Mouse (Mus musculus) heart, adult 8-10 months (tissue): ENCODE measurements around the gene Mmd. TPM values are rescaled to one million over a fixed set of nuclear protein-coding genes. Genes with fewer than 3 reads are reported as not detected.

Experiments
- DNase-seq: peaks from one replicate; pipeline ENCODE4 v3.0.0; 2022; ENCODE audit warnings: low spot score
- total RNA-seq, 4 experiments: library from RNA; stranded (reverse); gene quantifications; 2 replicates each; pipeline ENCODE4 v1.2.4; 2022

The Mmd gene
- total RNA-seq: 10 to 100 TPM; 23.7 to 34.1 (median 28.2) TPM

- peak; percentile 98 for DNase-seq
Observed at GRCm38 (mm10) chr11:90249025-90249650, at the start of gene Mmd. Mmd (plus strand) TSS chr11:90249456.

GRCm38 (mm10) chr11:90200826-90201225, 48.4 kb upstream of the Mmd start:
- DNase-seq: no peak

DNA sequence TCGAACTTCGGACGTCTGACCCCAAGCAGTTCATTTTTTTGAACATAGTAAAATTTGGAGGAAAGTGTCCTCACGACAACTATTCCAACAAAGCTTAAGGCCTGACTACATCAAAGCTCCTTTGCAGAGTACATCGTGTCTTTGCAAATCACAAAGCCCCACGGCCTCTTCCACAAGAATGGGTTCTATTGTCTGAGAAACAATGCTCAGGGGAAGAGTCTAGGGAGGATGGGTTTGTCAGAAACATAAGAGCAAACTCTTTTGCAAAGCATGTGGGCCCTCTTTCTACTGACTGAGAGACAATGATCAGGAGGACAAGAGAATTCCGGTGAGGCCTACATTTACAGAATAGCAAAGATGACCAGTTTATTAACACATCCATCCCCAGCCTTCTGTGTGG, 35.0 kb upstream of the Mmd start:
- no peak for DNase-seq

GRCm38 (mm10) chr11:90220022-90220645, 29.1 kb upstream of the Mmd start:
- DNase-seq: no peak

- no peak for DNase-seq
Observed at GRCm38 (mm10) chr11:90220750-90221149, 28.5 kb upstream of the Mmd start.

- peak; percentile 39 for DNase-seq
Observed at GRCm38 (mm10) chr11:90224914-90225470, 24.3 kb upstream of the Mmd start.

GRCm38 (mm10) chr11:90227000-90227922, 22.0 kb upstream of the Mmd start:
- no peak for DNase-seq

- DNase-seq: no peak
Observed at GRCm38 (mm10) chr11:90228251-90228949, 20.9 kb upstream of the Mmd start.

DNA sequence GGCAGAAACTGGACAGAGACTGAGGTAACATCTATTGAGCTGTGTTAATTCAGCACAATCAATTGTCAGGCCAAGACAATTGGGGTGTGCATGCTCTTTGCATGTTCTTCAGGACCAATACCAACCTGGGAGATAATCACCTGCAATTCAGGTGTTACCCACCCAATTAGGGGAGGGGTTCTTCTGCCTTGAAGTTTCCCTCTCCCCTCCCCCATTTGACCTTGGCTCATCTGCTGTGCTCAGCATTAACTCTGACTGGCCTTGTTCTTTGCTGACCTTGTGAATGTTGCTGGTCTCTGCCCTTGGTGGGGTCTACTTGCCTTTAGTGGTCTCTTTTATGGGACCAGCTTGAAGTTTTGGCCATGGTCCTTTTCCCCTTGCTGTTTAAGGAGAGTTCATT, 19.5 kb upstream of the Mmd start:
- DNase-seq: no peak

- DNase-seq: peak; percentile 42
Observed at GRCm38 (mm10) chr11:90230671-90231070, 18.6 kb upstream of the Mmd start.

- no peak for DNase-seq
Observed at GRCm38 (mm10) chr11:90231631-90232030, 17.6 kb upstream of the Mmd start.

- no peak for DNase-seq
Observed at GRCm38 (mm10) chr11:90232685-90233084, 16.6 kb upstream of the Mmd start.

- DNase-seq: no peak
Observed at GRCm38 (mm10) chr11:90235221-90235620, 14.0 kb upstream of the Mmd start.

DNA sequence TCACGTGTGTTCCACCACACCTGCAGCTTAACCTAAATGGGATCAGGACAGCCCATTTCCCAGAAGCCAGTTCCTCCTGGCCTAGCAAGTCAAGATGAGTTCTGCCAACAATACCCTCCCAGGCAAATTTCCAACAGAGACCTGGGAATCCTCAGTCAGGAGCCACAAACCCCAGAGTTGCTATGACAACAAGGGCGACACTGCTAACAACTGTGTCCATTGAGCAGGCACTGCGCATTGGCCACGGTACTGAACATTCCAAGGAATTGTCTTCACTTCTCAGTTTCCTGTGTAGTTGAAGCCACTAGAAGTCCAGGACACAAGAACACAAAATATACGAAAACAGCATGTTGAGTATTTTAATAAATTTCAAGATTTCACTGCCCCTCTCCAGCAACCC, 11.6 kb upstream of the Mmd start:
- no peak for DNase-seq

- DNase-seq: no peak
Observed at GRCm38 (mm10) chr11:90238657-90239056, 10.6 kb upstream of the Mmd start.

DNA sequence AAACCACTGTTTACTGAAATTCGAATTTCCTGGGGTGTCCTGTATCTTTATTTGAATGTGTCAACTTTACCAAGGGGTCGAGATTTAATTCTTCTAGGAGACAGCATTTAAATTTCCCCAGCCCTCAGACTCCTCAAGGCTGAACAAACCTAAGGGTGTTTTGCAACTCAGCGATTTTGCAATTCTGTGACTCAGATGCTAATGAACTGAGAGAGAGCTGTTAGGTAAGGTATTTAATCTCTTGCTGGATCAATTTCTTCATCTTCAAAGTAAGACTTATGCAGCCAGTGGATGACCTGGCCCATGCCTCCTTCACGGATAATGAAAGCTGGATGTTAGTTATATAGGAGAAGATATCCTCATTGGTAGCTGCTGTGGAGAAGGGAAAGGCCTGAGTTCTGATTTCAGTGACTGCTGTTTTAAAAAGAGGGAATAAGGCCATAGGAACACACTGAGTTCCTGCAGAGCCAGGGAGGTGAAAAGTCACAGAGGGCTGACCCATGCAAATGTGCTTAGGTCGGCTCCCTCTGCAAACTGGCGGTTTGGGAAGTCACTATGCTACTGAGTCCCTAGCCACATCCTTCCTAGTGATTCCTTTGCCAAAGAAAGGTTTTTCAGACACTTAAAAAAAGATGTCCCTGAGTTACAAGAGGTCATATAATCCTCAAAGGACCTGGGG, 8.5 kb upstream of the Mmd start:
- no peak for DNase-seq

GRCm38 (mm10) chr11:90241874-90242273, 7.4 kb upstream of the Mmd start:
- no peak for DNase-seq

GRCm38 (mm10) chr11:90243300-90243699, 6.0 kb upstream of the Mmd start:
- no peak for DNase-seq

- DNase-seq: no peak
Observed at GRCm38 (mm10) chr11:90245630-90246029, 3.6 kb upstream of the Mmd start.

- no peak for DNase-seq
Observed at GRCm38 (mm10) chr11:90246676-90247075, 2.6 kb upstream of the Mmd start.

DNA sequence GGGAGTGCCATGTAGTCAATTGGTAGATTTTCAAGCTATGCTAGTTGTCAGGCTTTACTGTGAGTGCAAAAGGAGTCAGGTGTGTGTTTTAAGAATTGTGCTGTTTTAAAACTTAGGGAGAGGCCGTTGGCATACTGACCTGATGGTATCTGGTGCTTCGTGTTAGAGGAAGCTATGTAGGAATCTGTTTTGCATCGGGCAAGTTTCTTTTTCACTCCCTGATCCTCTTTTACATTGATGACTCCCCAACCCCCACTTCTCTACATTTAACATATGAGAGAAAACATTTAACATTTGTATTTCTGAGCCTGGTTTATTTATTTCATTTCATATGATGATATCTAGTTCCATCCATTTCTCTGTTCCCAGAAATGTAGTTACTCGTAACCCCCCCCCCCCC, 1.5 kb upstream of the Mmd start:
- no peak for DNase-seq
